9 mouse cellular contexts compared by ENCODE assay signal in genomic region chr14:64589571-64590547, GRCm38 (mm10).
DNase-seq lines count a peak whose midpoint lies in the region; ATAC-seq and TF ChIP-seq lines count a peak whose summit lies in the region.
"Had no signal": no experiment of that assay in that cellular context is flagged by ENCODE, and none has a peak within 500 bp of the region (broad histone marks: within the 10 kb centered on the region; RNA-seq: fewer than 3 reads in every experiment).

No protein-coding gene starts in this region.

- no peak overlapping the region for H3K4me3 ChIP-seq in liver, embryonic 11.5 days (ENCODE audit: low read depth, low read length)
- peak overlapping the region; percentile 44 for H3K4me3 ChIP-seq in heart, postnatal 0 days (ENCODE audit: low read depth, low read length)
- peak overlapping the region; percentile 30 for H3K4me3 ChIP-seq in limb, embryonic 14.5 days (replicated peaks; ENCODE audit: low read length)

- no peak for TF ChIP-seq CTCF in heart, postnatal 0 days (IDR thresholded peaks at IDR 0.05; ENCODE audit: low read depth)

- H3K36me3 ChIP-seq in liver, embryonic 11.5 days (ENCODE audit: control insufficient read depth, insufficient read depth, low read length) = no peaks in the 10 kb centered on the region
- H3K36me3 ChIP-seq in heart, postnatal 0 days (replicated peaks; ENCODE audit: control insufficient read depth, insufficient read depth, low read length) = no peaks in the 10 kb centered on the region
- no peaks in the 10 kb centered on the region for H3K36me3 ChIP-seq in limb, embryonic 14.5 days (ENCODE audit: control insufficient read depth, insufficient read depth, low read length)

- peak overlapping the region; percentile 3; the same call in 1 of the 2 replicates for H3K4me2 ChIP-seq in liver, embryonic 11.5 days
- H3K4me2 ChIP-seq in heart, postnatal 0 days (ENCODE audit: low read depth, low read length) = peak overlapping the region; percentile 61
- peak overlapping the region; percentile 42 for H3K4me2 ChIP-seq in limb, embryonic 14.5 days (replicated peaks; ENCODE audit: low read depth, low read length, severe bottlenecking)

- no peaks in the 10 kb centered on the region for H3K9me3 ChIP-seq in liver, embryonic 11.5 days (ENCODE audit: control insufficient read depth, low read length)
- no peaks in the 10 kb centered on the region for H3K9me3 ChIP-seq in heart, postnatal 0 days (replicated peaks; ENCODE audit: control insufficient read depth, low read length)
- H3K9me3 ChIP-seq in limb, embryonic 14.5 days (ENCODE audit: control insufficient read depth, low read length) = no peaks in the 10 kb centered on the region

- H3K27ac ChIP-seq in liver, embryonic 11.5 days (ENCODE audit: low read depth, low read length) = no peak overlapping the region
- H3K27ac ChIP-seq in heart, postnatal 0 days (ENCODE audit: low read depth) = no peak overlapping the region
- no peak overlapping the region for H3K27ac ChIP-seq in limb, embryonic 14.5 days (replicated peaks; ENCODE audit: low read depth, low read length)
- H3K27ac ChIP-seq: macrophage had no signal

- TF ChIP-seq POLR2A in limb, embryonic 14.5 days (IDR thresholded peaks at IDR 0.05; ENCODE audit: borderline replicate concordance, extremely low read depth, insufficient read depth, insufficient read length) = no peak

- under 1% methylated on average over 40 of the region's 41 CpGs for WGBS in liver, embryonic 11.5 days
- under 1% methylated on average over 40 of the region's 41 CpGs for WGBS in heart, postnatal 0 days
- under 1% methylated on average over 41 of the region's 41 CpGs for WGBS in limb, embryonic 14.5 days

- ATAC-seq in liver, embryonic 11.5 days (replicated peaks; ENCODE audit: low FRiP score) = no peak
- ATAC-seq in heart, postnatal 0 days (ENCODE audit: insufficient read depth, low read depth) = 0 out of 2 replicates have a peak, but pooled peaks have one; percentile 24
- ATAC-seq in limb, embryonic 14.5 days (ENCODE audit: low FRiP score, low read depth) = no peak

- H3K27me3 ChIP-seq in liver, embryonic 11.5 days (replicated peaks; ENCODE audit: control insufficient read depth, insufficient read depth, low read length) = peaks cover 87% of the 10 kb centered on the region
- peaks cover 91% of the 10 kb centered on the region for H3K27me3 ChIP-seq in heart, postnatal 0 days (ENCODE audit: control insufficient read depth, insufficient read depth, low read length)
- peaks cover 78% of the 10 kb centered on the region for H3K27me3 ChIP-seq in limb, embryonic 14.5 days (ENCODE audit: control insufficient read depth, insufficient read depth, low read length)

- DNase-seq in liver, embryonic 11.5 days (ENCODE audit: low spot score) = no peak
- no peak for DNase-seq in liver
- peak; percentile 97 for DNase-seq in cerebellum, adult 9-11 months
- peak; percentile 24 for DNase-seq in heart, postnatal 0 days (ENCODE audit: low spot score)
- DNase-seq in limb, embryonic 14.5 days (ENCODE audit: low spot score) = no peak
- no peak for DNase-seq in yolk sac, embryonic 10.5 days (ENCODE audit: low spot score)
- DNase-seq in natural killer cell, adult 2 months (ENCODE audit: low spot score in 2 of 2) = no peak
- DNase-seq in urinary bladder, adult 2 months (ENCODE audit: low spot score) = no peak

- H3K4me1 ChIP-seq in liver, embryonic 11.5 days (replicated peaks; ENCODE audit: control insufficient read depth, insufficient read depth, low read length) = no peaks in the 10 kb centered on the region; the same call in 1 of the 2 replicates
- H3K4me1 ChIP-seq in heart, postnatal 0 days (ENCODE audit: control insufficient read depth, insufficient read depth) = peaks cover 15% of the 10 kb centered on the region
- peaks cover 10% of the 10 kb centered on the region for H3K4me1 ChIP-seq in limb, embryonic 14.5 days (ENCODE audit: control insufficient read depth, insufficient read depth, low read length)

- H3K9ac ChIP-seq in liver, embryonic 11.5 days (ENCODE audit: low read depth, low read length) = no peak overlapping the region
- H3K9ac ChIP-seq in heart, postnatal 0 days (replicated peaks; ENCODE audit: low read depth, low read length) = no peak overlapping the region
- H3K9ac ChIP-seq in limb, embryonic 14.5 days (ENCODE audit: low read depth, low read length, severe bottlenecking) = no peak overlapping the region

- TF ChIP-seq EP300 in heart, postnatal 0 days (IDR thresholded peaks at IDR 0.05; ENCODE audit: low read depth) = no peak

Comparison
In these comparisons a context has a peak if more than half of its experiments do, and no peak if none do; other contexts are left out.
1. DNase-seq: peak in cerebellum, adult 9-11 months (single experiment) and heart, postnatal 0 days (single experiment); none in liver, embryonic 11.5 days (single experiment), liver (single experiment), limb, embryonic 14.5 days (single experiment), yolk sac, embryonic 10.5 days (single experiment), natural killer cell, adult 2 months (0 of 2) and urinary bladder, adult 2 months (single experiment).
2. H3K4me2 ChIP-seq: peak in every context shown above with its lines; median percentile 61 in heart, postnatal 0 days; 42 in limb, embryonic 14.5 days; 3 in liver, embryonic 11.5 days.